Mouse (Mus musculus) MEL (cell line): ENCODE data around the gene Ctdspl2.

Source experiments
- EP300 ChIP-seq, 2 experiments: IDR thresholded peaks; 2 replicates each; pipeline ENCODE4 v1.6.1; 2011; ENCODE audit warnings: improper control_type of control experiment in 2 of 2, low read length in 2 of 2, low read depth in 1 of 2, mild to moderate bottlenecking in 1 of 2
- GABPA ChIP-seq: IDR thresholded peaks from 2 replicates; pipeline ENCODE4 v1.6.1; 2012; ENCODE audit warnings: low read depth, mild to moderate bottlenecking, inconsistent platforms, low read length, improper control_type of control experiment, moderate library complexity
- MYC ChIP-seq: IDR thresholded peaks from 2 replicates; pipeline ENCODE4 v1.6.1; 2011; ENCODE audit warnings: low read depth, mild to moderate bottlenecking, low read length, improper control_type of control experiment, moderate library complexity
- POLR2A ChIP-seq, 2 experiments: IDR thresholded peaks; 2 replicates each; pipeline ENCODE4 v1.6.1; 2011 to 2012; ENCODE audit warnings: low read length in 2 of 2, mild to moderate bottlenecking in 2 of 2, control low read depth in 1 of 2, improper control_type of control experiment in 1 of 2, low read depth in 1 of 2, moderate library complexity in 1 of 2; ENCODE audit not compliant: control insufficient read depth in 1 of 2, insufficient read depth in 1 of 2, poor library complexity in 1 of 2
- RAD21 ChIP-seq: IDR thresholded peaks from 2 replicates; pipeline ENCODE4 v1.6.1; 2011; ENCODE audit warnings: mild to moderate bottlenecking, low read depth, low read length, improper control_type of control experiment
- ZC3H11A ChIP-seq: IDR thresholded peaks from 2 replicates; pipeline ENCODE4 v1.6.1; 2012; ENCODE audit warnings: low read depth, mild to moderate bottlenecking, inconsistent platforms, low read length, improper control_type of control experiment

- TF ChIP-seq EP300 (IDR thresholded peaks at IDR 0.05; ENCODE audit: low read depth in 1 of 2, low read length in 2 of 2) (no peak), GABPA (no peak), RAD21 (no peak), MYC (no peak), POLR2A (IDR thresholded peaks at IDR 0.05; ENCODE audit: control insufficient read depth in 1 of 2, insufficient read depth in 1 of 2, low read depth in 1 of 2, low read length in 2 of 2, poor library complexity in 1 of 2) (no peak), ZC3H11A (no peak)
These were observed 12.4 kb upstream of the Ctdspl2 start for GRCm38 (mm10) chr2:121943364-121943763.
